Mouse (Mus musculus) G1E-ER4 (cell line): ENCODE data around the gene Slc17a4. TPM values are rescaled to one million over a fixed set of nuclear protein-coding genes. Genes with fewer than 3 reads are reported as not detected.

Source experiments
- GATA1 ChIP-seq: IDR thresholded peaks from one replicate; pipeline ENCODE4 v1.8.0; 2012; ENCODE audit warnings: low read length, inconsistent platforms
- polyA plus RNA-seq: library from polyadenylated mRNA; stranded (reverse); fragments of >175 nt; gene quantifications from 2 replicates; pipeline ENCODE4 v1.2.3, GENCODE M21; 2012

Slc17a4 gene
- polyA plus RNA-seq = not detected in 2 replicates

GRCm38 (mm10) chr13:23914376-23915167 is at the start of gene Slc17a4:
Gene Slc17a4 (minus strand): TSS chr13:23915009.
- TF ChIP-seq GATA1 = no peak

- no peak for TF ChIP-seq GATA1
Measured at GRCm38 (mm10) chr13:23959776-23960175, 45.0 kb upstream of the Slc17a4 start.

- no peak for TF ChIP-seq GATA1
Measured at GRCm38 (mm10) chr13:23950928-23951327, 36.1 kb upstream of the Slc17a4 start.

- TF ChIP-seq GATA1 = no peak
Measured at GRCm38 (mm10) chr13:23949484-23950246, 34.9 kb upstream of the Slc17a4 start.

- no peak for TF ChIP-seq GATA1
Measured at GRCm38 (mm10) chr13:23946254-23946653, 31.4 kb upstream of the Slc17a4 start.

- TF ChIP-seq GATA1 = no peak
Measured at GRCm38 (mm10) chr13:23942861-23943260, 28.1 kb upstream of the Slc17a4 start.

GRCm38 (mm10) chr13:23940291-23940690 is 25.5 kb upstream of the Slc17a4 start:
- no peak for TF ChIP-seq GATA1

- no peak for TF ChIP-seq GATA1
Measured at GRCm38 (mm10) chr13:23938699-23939098, 23.9 kb upstream of the Slc17a4 start.

GRCm38 (mm10) chr13:23934211-23934520 is 19.4 kb upstream of the Slc17a4 start, which contains the start of gene Hist1h2aa:
Gene Hist1h2aa (plus strand): TSS chr13:23934462.
- no peak for TF ChIP-seq GATA1

GRCm38 (mm10) chr13:23933421-23934210 is 18.8 kb upstream of the Slc17a4 start, which contains the start of gene Hist1h2ba:
Gene Hist1h2ba (minus strand): TSS chr13:23934156.
- no peak for TF ChIP-seq GATA1

GRCm38 (mm10) chr13:23930904-23931303 is 16.1 kb upstream of the Slc17a4 start:
- TF ChIP-seq GATA1 = no peak

- no peak for TF ChIP-seq GATA1
Measured at GRCm38 (mm10) chr13:23930461-23930860, 15.7 kb upstream of the Slc17a4 start.

- TF ChIP-seq GATA1 = no peak
Measured at GRCm38 (mm10) chr13:23928637-23929036, 13.8 kb upstream of the Slc17a4 start.

- TF ChIP-seq GATA1 = no peak
Measured at GRCm38 (mm10) chr13:23925792-23926191, 11.0 kb upstream of the Slc17a4 start.

- TF ChIP-seq GATA1 = no peak
Measured at GRCm38 (mm10) chr13:23917674-23918073, 2.9 kb upstream of the Slc17a4 start.

GRCm38 (mm10) chr13:23916132-23916531 is 1.3 kb upstream of the Slc17a4 start:
- no peak for TF ChIP-seq GATA1

- TF ChIP-seq GATA1 = peak; percentile 79
Measured at GRCm38 (mm10) chr13:23913791-23914306, 960 bp downstream of the Slc17a4 start.
